In the genomic region with DNA sequence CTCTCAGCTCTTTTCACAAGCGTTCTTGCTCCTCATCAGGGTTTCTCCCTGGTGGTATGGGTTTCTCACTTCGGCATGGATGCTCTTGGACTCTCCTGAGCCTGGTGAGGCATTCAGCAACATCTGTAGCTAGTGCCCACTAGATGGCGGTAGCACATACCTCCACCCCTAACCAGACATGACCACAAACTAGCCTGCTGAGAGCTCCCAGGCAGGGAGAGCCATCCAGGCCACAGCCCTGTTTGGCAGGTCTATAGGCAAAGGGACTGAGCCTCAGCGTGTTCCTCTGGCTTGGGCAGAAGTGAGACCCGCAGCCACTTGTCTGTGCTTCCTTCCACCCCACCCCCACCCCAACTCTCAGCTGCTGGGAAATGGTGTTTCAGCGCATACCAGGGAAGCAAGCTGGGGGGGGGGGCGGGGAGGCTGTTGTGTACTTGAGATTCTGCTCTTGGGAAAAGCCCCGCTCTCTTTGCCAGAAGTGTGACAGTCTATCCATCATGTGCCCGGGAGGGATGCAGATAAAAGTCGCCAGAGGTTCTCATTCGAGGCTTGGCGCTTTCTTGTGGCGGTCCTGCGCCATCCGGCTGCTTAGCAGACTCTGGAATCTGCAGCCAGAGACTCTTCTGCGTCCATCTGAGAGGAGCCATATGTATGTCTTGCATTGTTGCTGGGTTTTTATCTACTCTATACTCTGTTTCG, we compare ENCODE assay signal across 8 mouse cellular contexts.
A peak's percentile ranks its signal among the peaks of the same experiment; 100 is the strongest.
DNase-seq lines count a peak whose midpoint lies in the region; ATAC-seq lines count a peak whose summit lies in the region.

No protein-coding gene starts in this region.

- peak overlapping the region; percentile 38 for H3K4me2 ChIP-seq in lung, embryonic 15.5 days

- peak overlapping the region; percentile 56 for H3K27ac ChIP-seq in hindbrain, embryonic 10.5 days
- 0 out of 2 replicates have a peak overlapping the region, but pooled peaks have one; percentile 15 for H3K27ac ChIP-seq in lung, embryonic 15.5 days

- peaks cover 7% of the 10 kb centered on the region for H3K4me1 ChIP-seq in hindbrain, embryonic 10.5 days (replicated peaks)
- peaks cover 8% of the 10 kb centered on the region for H3K4me1 ChIP-seq in lung, embryonic 15.5 days

- peak; percentile 15 for DNase-seq in T-cell, adult 2 months (ENCODE audit: low spot score)
- peak; percentile 82 to 84 for DNase-seq in cerebellum, postnatal 10 days
- peak; percentile 38 for DNase-seq in frontal cortex, postnatal 14 days (ENCODE audit: low spot score in 2 of 2)
- peak; percentile 76 for DNase-seq in hindbrain, embryonic 10.5 days (ENCODE audit: low spot score)
- DNase-seq in layer of hippocampus, adult 8-10 months (ENCODE audit: low spot score in 2 of 2), result peak; percentile 58 to 65
- peak; percentile 57 for DNase-seq in retina, adult 2 months (ENCODE audit: low read depth, low spot score)
- DNase-seq in thymus, postnatal 4 days, result peak; percentile 55

- peak; percentile 91 for ATAC-seq in lung, embryonic 15.5 days (ENCODE audit: borderline replicate concordance, extremely low read depth, low FRiP score, low TSS enrichment)

- WGBS in hindbrain, embryonic 10.5 days, result 54% methylated on average over 17 of the region's 17 CpGs
- 16% methylated on average over 17 of the region's 17 CpGs for WGBS in lung, embryonic 15.5 days

- peaks cover 5% of the 10 kb centered on the region for H3K36me3 ChIP-seq in hindbrain, embryonic 10.5 days
- no peaks in the 10 kb centered on the region for H3K36me3 ChIP-seq in lung, embryonic 15.5 days

- no peaks in the 10 kb centered on the region for H3K27me3 ChIP-seq in hindbrain, embryonic 10.5 days (ENCODE audit: insufficient read depth, poor library complexity, severe bottlenecking)
- no peaks in the 10 kb centered on the region for H3K27me3 ChIP-seq in lung, embryonic 15.5 days

- H3K9ac ChIP-seq in lung, embryonic 15.5 days, result no peak overlapping the region

- H3K4me3 ChIP-seq in hindbrain, embryonic 10.5 days, result no peak overlapping the region
- H3K4me3 ChIP-seq in lung, embryonic 15.5 days, result no peak overlapping the region

- 0 out of 2 replicates have a peak, but pooled peaks cover 4% of the 10 kb centered on the region for H3K9me3 ChIP-seq in hindbrain, embryonic 10.5 days
- H3K9me3 ChIP-seq in lung, embryonic 15.5 days, result no peaks in the 10 kb centered on the region

Comparison
In these comparisons a context has a peak if more than half of its experiments do, and no peak if none do; other contexts are left out.
1. DNase-seq: peak in every context shown above with its lines; median percentile 83 in cerebellum, postnatal 10 days; 76 in hindbrain, embryonic 10.5 days; 62 in layer of hippocampus, adult 8-10 months; 57 in retina, adult 2 months; 55 in thymus, postnatal 4 days; 38 in frontal cortex, postnatal 14 days; 15 in T-cell, adult 2 months.